Mouse (Mus musculus) central nervous system, embryonic 11.5 days (tissue): ENCODE data around the gene Ano1. TPM values are rescaled to one million over a fixed set of nuclear protein-coding genes. Genes with fewer than 3 reads are reported as not detected.

Experiments
- polyA plus RNA-seq: library from polyadenylated mRNA; depleted of rRNA; stranded (reverse); fragments of >200 nt; gene quantifications from 2 replicates; pipeline ENCODE4 v1.2.3, GENCODE M21; 2012; rRNA removed

The Ano1 gene
- polyA plus RNA-seq, result 14.8 and 15.5 TPM in 2 replicates

GRCm38 (mm10) chr7:144751833-144752232 is at the start of gene Ano1:
TSS of gene Ano1 (minus strand) at chr7:144751974.

GRCm38 (mm10) chr7:144582284-144582980 is 169.3 kb downstream of the Ano1 start, which contains the start of gene Fadd:
TSS of gene Fadd (minus strand) at chr7:144582463.

GRCm38 (mm10) chr7:144553237-144554122 is 198.3 kb downstream of the Ano1 start, which contains the start of gene Ppfia1:
TSS of gene Ppfia1 (minus strand) at chr7:144553729.

Other genes with a start within 250 kb of the Ano1 start
- 50.8 and 53.4 TPM in 2 replicates for gene Ppfia1, start 198.2 kb downstream of the Ano1 start, polyA plus RNA-seq
- gene Fadd, start 169.5 kb downstream of the Ano1 start, polyA plus RNA-seq, result 8.8 and 9.5 TPM in 2 replicates
- 0.81 and 0.90 TPM in 2 replicates for gene Fgf3, start 86.1 kb upstream of the Ano1 start, polyA plus RNA-seq
- gene Fgf4, start 95.4 kb upstream of the Ano1 start, polyA plus RNA-seq, result 0.02 and 0.21 TPM in 2 replicates
- gene Fgf15, start 144.6 kb upstream of the Ano1 start, polyA plus RNA-seq, result 24.3 and 38.0 TPM in 2 replicates
- 56.0 and 66.6 TPM in 2 replicates for gene LTO1, start 163.1 kb upstream of the Ano1 start, polyA plus RNA-seq
- gene Ccnd1, start 188.0 kb upstream of the Ano1 start, polyA plus RNA-seq, result 151 and 193 TPM in 2 replicates